Mouse (Mus musculus) midbrain, embryonic 14.5 days (tissue): ENCODE results near the gene Rasgrp2. TPM values are rescaled to one million over a fixed set of nuclear protein-coding genes. Genes with fewer than 3 reads are reported as not detected.

Experiments
- ATAC-seq: fragments of 200-750 bp; cut with Nextera tagmentation; 2 replicates; pipeline ENCODE4 v1.8.0; 2017; ENCODE audit warnings: moderate number of reproducible peaks, moderate library complexity; ENCODE audit not compliant: low FRiP score, low TSS enrichment
- DNase-seq: peaks from one replicate; pipeline ENCODE4 v3.0.0-alpha.2; 2015
- H3K27ac ChIP-seq: fragments of 300-500 bp; sonication (generic); replicated peaks from 2 replicates; pipeline ENCODE4 v1.5.1; 2014; ENCODE audit warnings: mild to moderate bottlenecking, low read depth, low read length, moderate library complexity
- H3K27me3 ChIP-seq: fragments of 300-500 bp; sonication (generic); 2 replicates; pipeline ENCODE4 v1.6.1; 2014; ENCODE audit warnings: low read length, control low read depth, mixed read lengths; ENCODE audit not compliant: control insufficient read depth, insufficient read depth
- H3K36me3 ChIP-seq: fragments of 300-500 bp; sonication (generic); 2 replicates; pipeline ENCODE4 v1.6.1; 2014; ENCODE audit warnings: low read length, control low read depth; ENCODE audit not compliant: control insufficient read depth, insufficient read depth
- H3K4me1 ChIP-seq: fragments of 300-500 bp; sonication (generic); 2 replicates; pipeline ENCODE4 v1.6.1; 2014; ENCODE audit warnings: mild to moderate bottlenecking, antibody characterized with exemption, low read length, control low read depth; ENCODE audit not compliant: control insufficient read depth, insufficient read depth
- H3K4me2 ChIP-seq: fragments of 300-500 bp; sonication (generic); 2 replicates; pipeline ENCODE4 v1.6.1; 2014; ENCODE audit warnings: mild to moderate bottlenecking, low read length, moderate library complexity
- H3K4me3 ChIP-seq: fragments of 300-500 bp; sonication (generic); replicated peaks from 2 replicates; pipeline ENCODE4 v1.5.1; 2014; ENCODE audit warnings: low read depth, low read length
- H3K9ac ChIP-seq: fragments of 300-500 bp; sonication (generic); replicated peaks from 2 replicates; pipeline ENCODE4 v1.6.1; 2014; ENCODE audit warnings: mild to moderate bottlenecking, low read length, moderate library complexity
- H3K9me3 ChIP-seq: fragments of 300-500 bp; sonication (generic); 2 replicates; pipeline ENCODE4 v1.6.1; 2016; ENCODE audit warnings: low read length, control low read depth, mixed read lengths; ENCODE audit not compliant: control insufficient read depth
- WGBS: fragments of 180-500 bp; shearing (Covaris S2); extraction: QIAGEN DNeasy Blood & Tissue Kit; methylation state at CpG from one replicate; pipeline ENCODE4 v1.1.7; 2014; 5-methylcytosine and 5-hydroxymethylcytosine counted together
- polyA plus RNA-seq: library from polyadenylated mRNA; unstranded; fragments of >200 nt; fragmentation: Nextera tagmentation; extraction: Ambion mirVana; gene quantifications from 2 replicates; pipeline ENCODE4 v1.2.1, GENCODE M21; 2014

The Rasgrp2 gene
- polyA plus RNA-seq, 1 experiment from 2014 or later = 32.9 TPM

DNA sequence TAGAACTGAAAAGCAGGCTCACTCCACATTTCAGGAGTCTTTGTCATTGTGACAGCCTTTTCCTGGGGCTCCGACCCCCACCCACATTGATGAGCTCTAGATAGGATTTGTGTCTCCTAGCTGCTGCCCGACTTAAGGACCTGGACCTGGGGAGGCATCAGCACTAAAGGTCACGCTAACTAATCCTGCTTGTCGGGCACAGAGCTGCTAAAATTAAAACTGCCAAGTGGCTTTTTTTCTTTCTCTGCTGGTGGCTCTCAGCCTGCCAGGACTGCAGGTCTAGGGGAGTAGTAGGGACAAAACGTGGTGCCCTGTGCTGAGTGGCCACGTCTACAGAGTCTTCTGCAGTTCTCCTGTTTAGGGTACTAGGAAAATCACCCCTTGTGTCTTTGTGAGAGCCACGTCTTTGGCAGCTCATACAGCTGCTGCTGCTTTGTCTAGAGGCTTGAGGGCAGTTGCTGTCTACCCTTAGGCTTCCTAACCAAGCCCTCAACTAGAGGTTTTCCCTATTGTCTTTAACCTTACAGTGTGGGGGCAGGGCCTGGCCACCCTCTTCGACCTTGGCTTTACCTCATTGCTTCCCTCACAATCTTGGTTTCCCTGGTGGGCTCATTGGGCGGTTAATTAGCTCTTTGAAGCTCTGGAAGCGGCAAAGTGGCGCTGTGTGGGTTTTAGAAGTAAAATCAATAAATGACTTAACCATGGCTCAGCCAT lies 21.7 kb upstream of the Rasgrp2 start:
- H3K9ac ChIP-seq = no peak overlapping the region
- peak overlapping the region; percentile 10; the same call in 1 of the 2 replicates for H3K27ac ChIP-seq
- H3K4me2 ChIP-seq = no peak overlapping the region
- H3K27me3 ChIP-seq = no peaks in the 10 kb centered on the region
- no peaks in the 10 kb centered on the region for H3K4me1 ChIP-seq
- WGBS = 61% methylated on average over 11 of the region's 11 CpGs
- no peak overlapping the region for H3K4me3 ChIP-seq
- ATAC-seq = no peak
- H3K36me3 ChIP-seq = peaks cover 69% of the 10 kb centered on the region
- H3K9me3 ChIP-seq = no peaks in the 10 kb centered on the region
- DNase-seq = no peak

DNA sequence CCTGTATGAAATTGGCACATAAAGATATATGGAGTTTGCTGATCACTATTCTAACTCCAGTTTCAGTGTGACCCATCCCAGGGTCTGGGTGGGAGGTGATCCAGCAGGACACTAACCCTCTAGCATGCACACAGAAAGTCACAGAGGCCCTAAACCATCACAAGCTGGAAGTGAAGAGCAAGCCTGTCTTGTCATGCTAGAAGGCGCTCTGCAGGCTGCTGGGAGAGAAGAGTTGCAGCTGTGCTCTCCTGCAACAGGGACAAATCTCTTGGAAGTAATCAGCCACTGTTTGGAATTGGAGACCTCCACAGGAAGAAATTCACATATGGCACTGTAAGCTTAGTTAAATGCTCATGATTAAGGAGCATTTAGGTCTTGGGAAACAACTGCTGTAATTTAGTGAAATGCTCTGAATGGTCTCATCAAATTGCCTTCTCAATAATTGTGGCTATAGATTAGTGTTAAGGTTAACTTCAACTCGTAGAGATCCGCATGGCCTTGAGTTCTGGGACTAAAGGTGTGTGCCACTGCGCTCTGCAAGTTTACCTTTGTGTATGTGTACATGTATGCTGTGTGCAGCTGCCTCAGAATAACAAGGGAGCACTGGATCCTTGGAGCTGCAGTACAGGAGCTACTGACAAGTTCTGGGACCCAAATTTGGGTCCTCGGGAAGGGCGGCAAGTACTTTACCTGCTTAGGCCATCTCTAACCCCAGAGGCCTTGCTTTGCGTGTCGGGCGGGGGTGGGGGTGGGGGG lies 18.6 kb upstream of the Rasgrp2 start:
- no peak for DNase-seq
- ATAC-seq = no peak
- Histone ChIP-seq H3K4me1 (0 out of 2 replicates have a peak, but pooled peaks cover 3% of the 10 kb centered on the region), H3K9ac (no peak overlapping the region), H3K9me3 (no peaks in the 10 kb centered on the region), H3K4me2 (no peak overlapping the region), H3K27ac (no peak overlapping the region), H3K4me3 (no peak overlapping the region), H3K27me3 (no peaks in the 10 kb centered on the region), H3K36me3 (peaks cover 38% of the 10 kb centered on the region)
- WGBS = 92% methylated on average over 9 of the region's 9 CpGs

GRCm38 (mm10) chr19:6381238-6381637 lies 17.9 kb upstream of the Rasgrp2 start:
- no peak overlapping the region for H3K9ac ChIP-seq
- over 99% methylated on average over 5 of the region's 5 CpGs for WGBS
- no peak overlapping the region for H3K27ac ChIP-seq
- no peaks in the 10 kb centered on the region for H3K9me3 ChIP-seq
- ATAC-seq (no peak), DNase-seq (no peak)
- no peaks in the 10 kb centered on the region for H3K27me3 ChIP-seq
- H3K4me3 ChIP-seq = no peak overlapping the region
- H3K36me3 ChIP-seq = peaks cover 32% of the 10 kb centered on the region
- no peak overlapping the region for H3K4me2 ChIP-seq
- 0 out of 2 replicates have a peak, but pooled peaks cover 3% of the 10 kb centered on the region for H3K4me1 ChIP-seq

- H3K4me1 ChIP-seq = 0 out of 2 replicates have a peak, but pooled peaks cover 3% of the 10 kb centered on the region
- no peaks in the 10 kb centered on the region for H3K27me3 ChIP-seq
- 86% methylated on average over 4 of the region's 4 CpGs for WGBS
- DNase-seq (no peak), ATAC-seq (no peak)
- no peak overlapping the region for H3K4me3 ChIP-seq
- no peak overlapping the region for H3K27ac ChIP-seq
- no peaks in the 10 kb centered on the region for H3K9me3 ChIP-seq
- H3K36me3 ChIP-seq = peaks cover 20% of the 10 kb centered on the region
- H3K9ac ChIP-seq = no peak overlapping the region
- no peak overlapping the region for H3K4me2 ChIP-seq
These were observed 16.7 kb upstream of the Rasgrp2 start for GRCm38 (mm10) chr19:6382323-6382924.

GRCm38 (mm10) chr19:6383470-6383869 lies 15.7 kb upstream of the Rasgrp2 start:
- Histone ChIP-seq H3K4me3 (no peak overlapping the region), H3K27ac (no peak overlapping the region), H3K9ac (no peak overlapping the region), H3K4me2 (no peak overlapping the region), H3K27me3 (no peaks in the 10 kb centered on the region), H3K9me3 (no peaks in the 10 kb centered on the region), H3K4me1 (0 out of 2 replicates have a peak, but pooled peaks cover 3% of the 10 kb centered on the region), H3K36me3 (peaks cover 10% of the 10 kb centered on the region)
- WGBS = 43% methylated on average over 5 of the region's 5 CpGs
- ATAC-seq = no peak
- DNase-seq = no peak

- Histone ChIP-seq H3K9ac (0 out of 2 replicates have a peak within 1 kb of the TSS, but pooled peaks have one; percentile 9), H3K36me3 (peaks cover 4% of the 10 kb centered on the region; the same call in 1 of the 2 replicates), H3K4me2 (no peak within 1 kb of the TSS), H3K4me3 (no peak within 1 kb of the TSS), H3K4me1 (0 out of 2 replicates have a peak, but pooled peaks cover 3% of the 10 kb centered on the region), H3K9me3 (no peaks in the 10 kb centered on the region), H3K27me3 (no peaks in the 10 kb centered on the region), H3K27ac (no peak within 1 kb of the TSS)
- ATAC-seq (no peak), DNase-seq (no peak)
- WGBS = 7% methylated on average over 7 of the region's 7 CpGs
These were observed 15.0 kb upstream of the Rasgrp2 start, which contains the start of gene Pygm for GRCm38 (mm10) chr19:6384128-6384527. Gene Pygm, plus strand, starts transcription at chr19:6384399.

GRCm38 (mm10) chr19:6384954-6385353 lies 14.2 kb upstream of the Rasgrp2 start:
- no peak overlapping the region for H3K9ac ChIP-seq
- ATAC-seq (no peak), DNase-seq (no peak)
- no peak overlapping the region for H3K27ac ChIP-seq
- no peak overlapping the region for H3K4me2 ChIP-seq
- H3K4me3 ChIP-seq = no peak overlapping the region
- WGBS = 89% methylated on average over 11 of the region's 11 CpGs
- 0 out of 2 replicates have a peak, but pooled peaks cover 3% of the 10 kb centered on the region for H3K4me1 ChIP-seq
- H3K36me3 ChIP-seq = 0 out of 2 replicates have a peak, but pooled peaks cover 2% of the 10 kb centered on the region
- no peaks in the 10 kb centered on the region for H3K9me3 ChIP-seq
- H3K27me3 ChIP-seq = no peaks in the 10 kb centered on the region

DNA sequence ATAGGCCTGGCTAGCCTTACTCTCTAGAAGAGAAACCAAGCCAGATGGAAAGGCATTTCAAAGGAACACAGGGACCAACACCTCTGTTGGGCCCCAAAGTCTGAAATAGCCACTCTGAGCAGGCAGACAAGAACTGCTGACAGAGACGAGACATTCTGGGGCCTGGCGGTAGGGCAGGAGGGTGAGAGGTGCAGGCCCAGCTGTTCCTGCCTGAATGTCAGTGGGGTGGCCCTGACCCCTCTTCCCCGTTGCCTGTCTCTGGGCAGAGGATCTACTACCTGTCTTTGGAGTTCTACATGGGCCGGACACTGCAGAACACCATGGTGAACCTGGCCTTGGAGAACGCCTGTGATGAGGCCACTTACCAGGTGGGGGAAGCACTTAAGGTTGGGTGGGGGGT lies 13.7 kb upstream of the Rasgrp2 start:
- no peak overlapping the region for H3K9ac ChIP-seq

More for the DNA sequence above, 13.7 kb upstream of the Rasgrp2 start:
- Histone ChIP-seq H3K27ac (no peak overlapping the region), H3K4me1 (0 out of 2 replicates have a peak, but pooled peaks cover 3% of the 10 kb centered on the region), H3K4me2 (no peak overlapping the region), H3K27me3 (no peaks in the 10 kb centered on the region), H3K9me3 (no peaks in the 10 kb centered on the region), H3K36me3 (0 out of 2 replicates have a peak, but pooled peaks cover 2% of the 10 kb centered on the region), H3K4me3 (no peak overlapping the region)
- DNase-seq (no peak), ATAC-seq (no peak)
- WGBS = 79% methylated on average over 5 of the region's 5 CpGs
